Mouse (Mus musculus) E14TG2a.4 (cell line): ENCODE measurements around the gene Cadps2.

Experiments used
- H3K27me3 ChIP-seq: 2 replicates; pipeline ENCODE4 v1.6.1; 2014; ENCODE audit warnings: low read length, control low read depth; ENCODE audit not compliant: insufficient read depth
- H3K36me3 ChIP-seq: 2 replicates; pipeline ENCODE4 v1.6.1; 2014; ENCODE audit warnings: low read length, control low read depth; ENCODE audit not compliant: insufficient read depth
- H3K4me1 ChIP-seq: replicated peaks from 2 replicates; pipeline ENCODE4 v1.6.1; 2014; ENCODE audit warnings: low read depth, low read length, control low read depth
- H3K4me3 ChIP-seq: replicated peaks from 2 replicates; pipeline ENCODE4 v1.5.1; 2014; ENCODE audit warnings: mild to moderate bottlenecking, low read length
- H3K9me3 ChIP-seq: 2 replicates; pipeline ENCODE4 v1.6.1; 2014; ENCODE audit warnings: low read length, control low read depth
- CTCF ChIP-seq: conservative IDR thresholded peaks from 2 replicates; pipeline ENCODE4 v1.5.1; 2014; ENCODE audit warnings: low read length
- NANOG ChIP-seq: IDR thresholded peaks from 2 replicates; pipeline ENCODE4 v1.6.1; 2014; ENCODE audit warnings: borderline replicate concordance, low read length, mixed read lengths
- POU5F1 ChIP-seq: IDR thresholded peaks from 2 replicates; pipeline ENCODE4 v1.6.1; 2014; ENCODE audit warnings: low read length, borderline replicate concordance

Gene Cadps2

GRCm38 (mm10) chr6:23821819-23822218 lies 17.4 kb downstream of the Cadps2 start:
- no peaks in the 10 kb centered on the region for H3K36me3 ChIP-seq
- H3K4me3 ChIP-seq = no peak overlapping the region
- no peaks in the 10 kb centered on the region for H3K9me3 ChIP-seq
- no peaks in the 10 kb centered on the region for H3K27me3 ChIP-seq
- no peaks in the 10 kb centered on the region for H3K4me1 ChIP-seq
- TF ChIP-seq NANOG (no peak), POU5F1 (no peak), CTCF (no peak)

GRCm38 (mm10) chr6:23810087-23810486 lies 29.1 kb downstream of the Cadps2 start:
- H3K9me3 ChIP-seq = peaks cover 5% of the 10 kb centered on the region
- no peaks in the 10 kb centered on the region for H3K36me3 ChIP-seq
- no peaks in the 10 kb centered on the region for H3K4me1 ChIP-seq
- no peak overlapping the region for H3K4me3 ChIP-seq
- no peaks in the 10 kb centered on the region for H3K27me3 ChIP-seq
- TF ChIP-seq NANOG (no peak), POU5F1 (no peak), CTCF (no peak)

- Histone ChIP-seq H3K36me3 (no peaks in the 10 kb centered on the region), H3K4me3 (no peak overlapping the region), H3K4me1 (no peaks in the 10 kb centered on the region), H3K9me3 (peaks cover 5% of the 10 kb centered on the region), H3K27me3 (no peaks in the 10 kb centered on the region)
- no peak for TF ChIP-seq NANOG
- no peak for TF ChIP-seq CTCF
- TF ChIP-seq POU5F1 = no peak
Measured at GRCm38 (mm10) chr6:23809344-23809743, 29.9 kb downstream of the Cadps2 start.

- H3K27me3 ChIP-seq = no peaks in the 10 kb centered on the region
- no peak for TF ChIP-seq NANOG
- no peak for TF ChIP-seq CTCF
- TF ChIP-seq POU5F1 = no peak
Measured at GRCm38 (mm10) chr6:23805333-23805732, 33.9 kb downstream of the Cadps2 start.

GRCm38 (mm10) chr6:23791822-23792221 lies 47.4 kb downstream of the Cadps2 start:
- H3K4me1 ChIP-seq = no peaks in the 10 kb centered on the region
- H3K4me3 ChIP-seq = no peak overlapping the region
- no peaks in the 10 kb centered on the region for H3K27me3 ChIP-seq
- H3K9me3 ChIP-seq = no peaks in the 10 kb centered on the region
- H3K36me3 ChIP-seq = no peaks in the 10 kb centered on the region
- TF ChIP-seq POU5F1 = no peak
- TF ChIP-seq NANOG = no peak
- TF ChIP-seq CTCF = no peak

More at GRCm38 (mm10) chr6:23805333-23805732, 33.9 kb downstream of the Cadps2 start:
- Histone ChIP-seq H3K36me3 (no peaks in the 10 kb centered on the region), H3K9me3 (no peaks in the 10 kb centered on the region), H3K4me3 (no peak overlapping the region), H3K4me1 (no peaks in the 10 kb centered on the region)

- Histone ChIP-seq H3K27me3 (no peaks in the 10 kb centered on the region), H3K9me3 (no peaks in the 10 kb centered on the region), H3K4me1 (no peaks in the 10 kb centered on the region), H3K4me3 (no peak overlapping the region), H3K36me3 (no peaks in the 10 kb centered on the region)
- no peak for TF ChIP-seq NANOG
- TF ChIP-seq POU5F1 = no peak
- TF ChIP-seq CTCF = no peak
Measured at GRCm38 (mm10) chr6:23777641-23778040, 61.6 kb downstream of the Cadps2 start.

- TF ChIP-seq CTCF (no peak), NANOG (no peak), POU5F1 (no peak)
- Histone ChIP-seq H3K9me3 (no peaks in the 10 kb centered on the region), H3K27me3 (no peaks in the 10 kb centered on the region), H3K4me1 (no peaks in the 10 kb centered on the region), H3K4me3 (no peak overlapping the region), H3K36me3 (no peaks in the 10 kb centered on the region)
Measured at GRCm38 (mm10) chr6:23762204-23762603, 77.0 kb downstream of the Cadps2 start.

GRCm38 (mm10) chr6:23758249-23758648 lies 81.0 kb downstream of the Cadps2 start:
- no peaks in the 10 kb centered on the region for H3K4me1 ChIP-seq
- H3K9me3 ChIP-seq = no peaks in the 10 kb centered on the region
- H3K4me3 ChIP-seq = no peak overlapping the region
- no peaks in the 10 kb centered on the region for H3K36me3 ChIP-seq
- no peak for TF ChIP-seq NANOG
- TF ChIP-seq POU5F1 = no peak
- peak; percentile 48 for TF ChIP-seq CTCF
- no peaks in the 10 kb centered on the region for H3K27me3 ChIP-seq

GRCm38 (mm10) chr6:23748823-23749222 lies 90.4 kb downstream of the Cadps2 start:
- no peak for TF ChIP-seq POU5F1
- no peak for TF ChIP-seq NANOG
- TF ChIP-seq CTCF = no peak
- Histone ChIP-seq H3K36me3 (no peaks in the 10 kb centered on the region), H3K9me3 (no peaks in the 10 kb centered on the region), H3K4me1 (no peaks in the 10 kb centered on the region), H3K27me3 (no peaks in the 10 kb centered on the region), H3K4me3 (no peak overlapping the region)
